ENCODE assay signal across 31 mouse cellular contexts in genomic region chr1:74155435-74156012, GRCm38 (mm10). TPM values are rescaled to one million over a fixed set of nuclear protein-coding genes. Genes with fewer than 3 reads are reported as not detected.
DNase-seq lines count a peak whose midpoint lies in the region; ATAC-seq and TF ChIP-seq lines count a peak whose summit lies in the region.
"Had no signal": no experiment of that assay in that cellular context is flagged by ENCODE, and none has a peak within 500 bp of the region (broad histone marks: within the 10 kb centered on the region; RNA-seq: fewer than 3 reads in every experiment).

No protein-coding gene starts in this region.

- TF ChIP-seq EP300 in heart, adult 2 months (IDR thresholded peaks at IDR 0.05; ENCODE audit: insufficient read depth, low read depth, low read length): no peak
- TF ChIP-seq EP300 in stomach, postnatal 0 days (optimal IDR thresholded peaks at IDR 0.05): no peak

- no peak for ATAC-seq in midbrain, embryonic 11.5 days (ENCODE audit: low FRiP score)
- no peak for ATAC-seq in midbrain, postnatal 0 days (ENCODE audit: low FRiP score)
- ATAC-seq in megakaryocyte, adult 5-6 weeks (ENCODE audit: poor library complexity, severe bottlenecking): peak; percentile 72
- ATAC-seq in stomach, postnatal 0 days (ENCODE audit: low FRiP score, low TSS enrichment): peak; percentile 61; the same call in 1 of the 2 replicates
- ATAC-seq: forebrain, postnatal 0 days; intestine, embryonic 15.5 days had no signal

- no peak for TF ChIP-seq POLR2A in heart, adult 2 months (IDR thresholded peaks at IDR 0.05; ENCODE audit: insufficient read depth, low read depth, low read length)

- TF ChIP-seq CTCF in heart, adult 2 months (IDR thresholded peaks at IDR 0.05): no peak
- no peak for TF ChIP-seq CTCF in midbrain, postnatal 0 days (IDR thresholded peaks at IDR 0.05)
- TF ChIP-seq CTCF in stomach, postnatal 0 days (IDR thresholded peaks at IDR 0.05; ENCODE audit: low read depth): no peak

- no peak overlapping the region for H3K27ac ChIP-seq in heart, adult 2 months
- H3K27ac ChIP-seq in midbrain, embryonic 11.5 days (ENCODE audit: low read depth, low read length): no peak overlapping the region
- H3K27ac ChIP-seq in midbrain, postnatal 0 days (ENCODE audit: low read depth, low read length): no peak overlapping the region
- H3K27ac ChIP-seq in stomach, postnatal 0 days (replicated peaks): no peak overlapping the region
- H3K27ac ChIP-seq in midbrain, embryonic 10.5 days (replicated peaks): no peak overlapping the region
- H3K27ac ChIP-seq: embryonic facial prominence, embryonic 13.5 days; hindbrain, embryonic 15.5 days; intestine, embryonic 15.5 days; liver, embryonic 13.5 days; midbrain, embryonic 12.5 days had no signal

- WGBS in heart, adult 2 months: 75% methylated on average over 6 of the region's 6 CpGs
- WGBS in midbrain, embryonic 11.5 days: 91% methylated on average over 6 of the region's 6 CpGs
- WGBS in midbrain, postnatal 0 days: 89% methylated on average over 6 of the region's 6 CpGs
- 74% methylated on average over 6 of the region's 6 CpGs for WGBS in stomach, postnatal 0 days
- WGBS in midbrain, embryonic 10.5 days: 89% methylated on average over 6 of the region's 6 CpGs

- H3K4me2 ChIP-seq in midbrain, embryonic 11.5 days: no peak overlapping the region
- H3K4me2 ChIP-seq in midbrain, postnatal 0 days (ENCODE audit: low read depth, low read length, poor library complexity, severe bottlenecking): no peak overlapping the region
- H3K4me2 ChIP-seq in stomach, postnatal 0 days (replicated peaks; ENCODE audit: low read depth): no peak overlapping the region
- H3K4me2 ChIP-seq: embryonic facial prominence, embryonic 13.5 days; hindbrain, embryonic 15.5 days; intestine, embryonic 15.5 days; liver, embryonic 13.5 days; midbrain, embryonic 12.5 days had no signal

- no peaks in the 10 kb centered on the region for H3K79me2 ChIP-seq in heart, adult 2 months (replicated peaks; ENCODE audit: control insufficient read depth, insufficient read depth, low read length)

- H3K36me3 ChIP-seq in heart, adult 2 months (ENCODE audit: control insufficient read depth, insufficient read depth, low read length): no peaks in the 10 kb centered on the region
- H3K36me3 ChIP-seq in midbrain, embryonic 11.5 days (ENCODE audit: control insufficient read depth, insufficient read depth, low read length): no peaks in the 10 kb centered on the region
- no peaks in the 10 kb centered on the region for H3K36me3 ChIP-seq in midbrain, postnatal 0 days (ENCODE audit: insufficient read depth, low read length)
- no peaks in the 10 kb centered on the region for H3K36me3 ChIP-seq in stomach, postnatal 0 days (ENCODE audit: control insufficient read depth, insufficient read depth, low read length)
- H3K36me3 ChIP-seq in midbrain, embryonic 10.5 days: no peaks in the 10 kb centered on the region
- H3K36me3 ChIP-seq: embryonic facial prominence, embryonic 13.5 days; hindbrain, embryonic 15.5 days; intestine, embryonic 15.5 days; liver, embryonic 13.5 days; midbrain, embryonic 12.5 days had no signal

- no peaks in the 10 kb centered on the region for H3K27me3 ChIP-seq in heart, adult 2 months (ENCODE audit: control insufficient read depth, insufficient read depth, low read length)
- H3K27me3 ChIP-seq in midbrain, embryonic 11.5 days (ENCODE audit: control insufficient read depth, insufficient read depth, low read length): no peaks in the 10 kb centered on the region
- no peaks in the 10 kb centered on the region for H3K27me3 ChIP-seq in midbrain, postnatal 0 days (ENCODE audit: insufficient read depth, low read length)
- no peaks in the 10 kb centered on the region for H3K27me3 ChIP-seq in stomach, postnatal 0 days (ENCODE audit: control insufficient read depth, insufficient read depth, low read length)
- H3K27me3 ChIP-seq in midbrain, embryonic 10.5 days (ENCODE audit: low read depth, poor library complexity, severe bottlenecking): no peaks in the 10 kb centered on the region
- H3K27me3 ChIP-seq: embryonic facial prominence, embryonic 13.5 days; hindbrain, embryonic 15.5 days; intestine, embryonic 15.5 days; liver, embryonic 13.5 days; midbrain, embryonic 12.5 days had no signal

- H3K9ac ChIP-seq in heart, adult 2 months (ENCODE audit: low read depth, low read length): no peak overlapping the region
- no peak overlapping the region for H3K9ac ChIP-seq in midbrain, embryonic 11.5 days (ENCODE audit: low read length)
- no peak overlapping the region for H3K9ac ChIP-seq in midbrain, postnatal 0 days (replicated peaks; ENCODE audit: low read length, poor library complexity, severe bottlenecking)
- no peak overlapping the region for H3K9ac ChIP-seq in stomach, postnatal 0 days (ENCODE audit: low read length)
- H3K9ac ChIP-seq: embryonic facial prominence, embryonic 13.5 days; forebrain, postnatal 0 days; hindbrain, embryonic 15.5 days; intestine, embryonic 15.5 days; liver, embryonic 13.5 days; midbrain, embryonic 12.5 days had no signal

- no peak overlapping the region for H3K4me3 ChIP-seq in heart, adult 2 months
- no peak overlapping the region for H3K4me3 ChIP-seq in midbrain, embryonic 11.5 days (ENCODE audit: low read depth, low read length)
- no peak overlapping the region for H3K4me3 ChIP-seq in midbrain, postnatal 0 days (ENCODE audit: low read depth, low read length)
- H3K4me3 ChIP-seq in stomach, postnatal 0 days (ENCODE audit: low read depth, low read length): no peak overlapping the region
- H3K4me3 ChIP-seq in midbrain, embryonic 10.5 days: no peak overlapping the region
- H3K4me3 ChIP-seq: embryonic facial prominence, embryonic 13.5 days; hindbrain, embryonic 15.5 days; intestine, embryonic 15.5 days; liver, embryonic 13.5 days; midbrain, embryonic 12.5 days; myocyte had no signal

- H3K4me1 ChIP-seq in heart, adult 2 months (ENCODE audit: control insufficient read depth, insufficient read depth, low read length): no peaks in the 10 kb centered on the region
- no peaks in the 10 kb centered on the region for H3K4me1 ChIP-seq in midbrain, embryonic 11.5 days (ENCODE audit: control insufficient read depth, insufficient read depth, low read length)
- no peaks in the 10 kb centered on the region for H3K4me1 ChIP-seq in midbrain, postnatal 0 days (ENCODE audit: insufficient read depth, low read length)
- no peaks in the 10 kb centered on the region for H3K4me1 ChIP-seq in stomach, postnatal 0 days (replicated peaks; ENCODE audit: control insufficient read depth, insufficient read depth)
- H3K4me1 ChIP-seq in midbrain, embryonic 10.5 days: peaks cover 4% of the 10 kb centered on the region; the same call in 1 of the 2 replicates
- H3K4me1 ChIP-seq: hindbrain, embryonic 15.5 days; midbrain, embryonic 12.5 days had no signal

- no peaks in the 10 kb centered on the region for H3K9me3 ChIP-seq in midbrain, embryonic 11.5 days (ENCODE audit: control insufficient read depth, low read length)
- H3K9me3 ChIP-seq in midbrain, postnatal 0 days (ENCODE audit: low read length): no peaks in the 10 kb centered on the region
- no peaks in the 10 kb centered on the region for H3K9me3 ChIP-seq in stomach, postnatal 0 days (ENCODE audit: control insufficient read depth, low read length)
- H3K9me3 ChIP-seq in midbrain, embryonic 10.5 days (replicated peaks): no peaks in the 10 kb centered on the region
- H3K9me3 ChIP-seq: embryonic facial prominence, embryonic 13.5 days; hindbrain, embryonic 15.5 days; intestine, embryonic 15.5 days; liver, embryonic 13.5 days; midbrain, embryonic 12.5 days had no signal

- intact Hi-C loops in heart, adult 2 months (cut with DNase I): no loop called here

- peak; percentile 63 for DNase-seq in heart, adult 11 months
- DNase-seq in heart, adult 2 months: no peak
- peak; percentile 39 for DNase-seq in midbrain, embryonic 11.5 days (ENCODE audit: low spot score, missing footprints)
- no peak for DNase-seq in midbrain, postnatal 0 days (ENCODE audit: low spot score)
- peak; percentile 12 for DNase-seq in stomach, postnatal 0 days (ENCODE audit: low spot score)
- DNase-seq in frontal cortex, adult 2 months (ENCODE audit: extremely low spot score in 1 of 2, low spot score in 1 of 2): no peak
- no peak for DNase-seq in midbrain, embryonic 10.5 days (ENCODE audit: low spot score)
- DNase-seq: cerebellum, adult 9-10 months; forebrain, postnatal 0 days; kidney, postnatal 4 days; liver, embryonic 13.5 days; right cerebral cortex, postnatal 25 days; thymus, adult 2 months had no signal

RNA-seq across cellular contexts. Expression of gene Cxcr2, which starts 1.7 kb away (rescaled TPM):
- total RNA-seq in heart, adult 2 months (2021): under 1 TPM; 0.14 to 0.52 TPM
- 0.82 and 1.3 TPM in 2 replicates for polyA plus RNA-seq in heart, adult 2 months (2012; rRNA removed)
- polyA plus RNA-seq in midbrain, embryonic 11.5 days (2014; fragmentation: Nextera tagmentation; extraction: Ambion mirVana): 0.07 and 0.15 TPM in 2 replicates
- 0.38 TPM in 1 of 2 replicates, not detected in the other for total RNA-seq in midbrain, postnatal 0 days (2014; rRNA removed)
- 0.05 and 0.16 TPM in 2 replicates for polyA plus RNA-seq in midbrain, postnatal 0 days (2015; fragmentation: Nextera tagmentation; extraction: Ambion mirVana)
- 63.7 and 72.6 TPM in 2 replicates for total RNA-seq in megakaryocyte, adult 5-6 weeks (2015)
- 77.3 and 107 TPM in 2 replicates for total RNA-seq in megakaryocyte, adult 5-6 weeks (2017)
- 0.15 and 0.18 TPM in 2 replicates for polyA plus RNA-seq in stomach, postnatal 0 days (2015; fragmentation: Nextera tagmentation; extraction: Ambion mirVana)
- 0.04 and 0.19 TPM in 2 replicates for polyA plus RNA-seq in frontal cortex, adult 2 months (2012; rRNA removed)
- polyA plus RNA-seq in midbrain, embryonic 10.5 days (2016; fragmentation: Nextera tagmentation; extraction: Ambion mirVana): 0.07 TPM in 1 of 2 replicates, not detected in the other
- total RNA-seq: gastrocnemius, adult 8-10 months had no signal
- polyA plus RNA-seq: kidney, embryonic 14.5 days; myocyte had no signal

RNA-seq across cellular contexts. Expression of gene Rufy4, which starts 30.2 kb away (rescaled TPM):
- 1 to 10 TPM; 1.1 to 1.2 TPM for total RNA-seq in heart, adult 2 months (2021)
- polyA plus RNA-seq in heart, adult 2 months (2012; rRNA removed): 0.59 and 1.0 TPM in 2 replicates
- polyA plus RNA-seq in midbrain, embryonic 11.5 days (2014; fragmentation: Nextera tagmentation; extraction: Ambion mirVana): 0.22 and 0.25 TPM in 2 replicates
- 0.33 TPM in 1 of 2 replicates, not detected in the other for total RNA-seq in midbrain, postnatal 0 days (2014; rRNA removed)
- polyA plus RNA-seq in midbrain, postnatal 0 days (2015; fragmentation: Nextera tagmentation; extraction: Ambion mirVana): 0.09 and 0.11 TPM in 2 replicates
- 0.25 and 0.38 TPM in 2 replicates for total RNA-seq in megakaryocyte, adult 5-6 weeks (2015)
- 1.1 and 2.5 TPM in 2 replicates for total RNA-seq in megakaryocyte, adult 5-6 weeks (2017)
- 0.13 and 0.19 TPM in 2 replicates for polyA plus RNA-seq in stomach, postnatal 0 days (2015; fragmentation: Nextera tagmentation; extraction: Ambion mirVana)
- 0.08 TPM in 2 replicates for polyA plus RNA-seq in frontal cortex, adult 2 months (2012; rRNA removed)
- polyA plus RNA-seq in midbrain, embryonic 10.5 days (2016; fragmentation: Nextera tagmentation; extraction: Ambion mirVana): 0.29 and 0.51 TPM in 2 replicates
- total RNA-seq: forebrain, postnatal 0 days; gastrocnemius, adult 8-10 months; left cerebral cortex, adult 8-10 months had no signal
- polyA plus RNA-seq: kidney, embryonic 14.5 days; myocyte had no signal

RNA-seq across cellular contexts. Expression of gene Tns1, which starts 31.3 kb away (rescaled TPM):
- total RNA-seq in heart, adult 2 months (2021): 100 to 1,000 TPM; 629 to 748 TPM
- 329 and 365 TPM in 2 replicates for polyA plus RNA-seq in heart, adult 2 months (2012; rRNA removed)
- 6.9 and 9.3 TPM in 2 replicates for polyA plus RNA-seq in midbrain, embryonic 11.5 days (2014; fragmentation: Nextera tagmentation; extraction: Ambion mirVana)
- 22.5 and 31.5 TPM in 2 replicates for total RNA-seq in midbrain, postnatal 0 days (2014; rRNA removed)
- 9.8 and 10.2 TPM in 2 replicates for polyA plus RNA-seq in midbrain, postnatal 0 days (2015; fragmentation: Nextera tagmentation; extraction: Ambion mirVana)
- 4.9 and 5.5 TPM in 2 replicates for total RNA-seq in megakaryocyte, adult 5-6 weeks (2015)
- total RNA-seq in megakaryocyte, adult 5-6 weeks (2017): 2.9 and 3.2 TPM in 2 replicates
- polyA plus RNA-seq in stomach, postnatal 0 days (2015; fragmentation: Nextera tagmentation; extraction: Ambion mirVana): 28.8 and 32.7 TPM in 2 replicates
- 22.4 and 25.7 TPM in 2 replicates for polyA plus RNA-seq in frontal cortex, adult 2 months (2012; rRNA removed)
- polyA plus RNA-seq in midbrain, embryonic 10.5 days (2016; fragmentation: Nextera tagmentation; extraction: Ambion mirVana): 10.3 and 13.4 TPM in 2 replicates

RNA-seq across cellular contexts. Expression of gene Cxcr1, which starts 38.9 kb away (rescaled TPM):
- not detected for total RNA-seq in heart, adult 2 months (2021)
- polyA plus RNA-seq in heart, adult 2 months (2012; rRNA removed): not detected in 2 replicates
- polyA plus RNA-seq in midbrain, embryonic 11.5 days (2014; fragmentation: Nextera tagmentation; extraction: Ambion mirVana): not detected in 2 replicates
- not detected in 2 replicates for total RNA-seq in midbrain, postnatal 0 days (2014; rRNA removed)
- polyA plus RNA-seq in midbrain, postnatal 0 days (2015; fragmentation: Nextera tagmentation; extraction: Ambion mirVana): not detected in 2 replicates
- total RNA-seq in megakaryocyte, adult 5-6 weeks (2015): 0.20 and 0.87 TPM in 2 replicates
- 0.18 TPM in 1 of 2 replicates, not detected in the other for total RNA-seq in megakaryocyte, adult 5-6 weeks (2017)
- 0.08 TPM in 1 of 2 replicates, not detected in the other for polyA plus RNA-seq in stomach, postnatal 0 days (2015; fragmentation: Nextera tagmentation; extraction: Ambion mirVana)
- polyA plus RNA-seq in frontal cortex, adult 2 months (2012; rRNA removed): not detected in 2 replicates
- not detected in 2 replicates for polyA plus RNA-seq in midbrain, embryonic 10.5 days (2016; fragmentation: Nextera tagmentation; extraction: Ambion mirVana)
- total RNA-seq: adrenal gland, adult 18-20 months; forebrain, postnatal 0 days; gastrocnemius, adult 8-10 months; heart, adult 8-10 months; heart, postnatal 25 days; layer of hippocampus, postnatal 10 days; left cerebral cortex, adult 8-10 months had no signal
- polyA plus RNA-seq: embryonic facial prominence, embryonic 13.5 days; forebrain, postnatal 0 days; hindbrain, embryonic 15.5 days; intestine, embryonic 15.5 days; kidney, embryonic 14.5 days; limb, embryonic 11.5 days; liver, embryonic 13.5 days; lung, postnatal 0 days; midbrain, embryonic 12.5 days; myocyte; neural tube, embryonic 14.5 days; stomach, embryonic 14.5 days; thymus, adult 2 months; urinary bladder, adult 2 months had no signal

Comparison
In these comparisons a context has a peak if more than half of its experiments do, and no peak if none do; other contexts are left out.
1. DNase-seq: peak in heart, adult 11 months (single experiment), midbrain, embryonic 11.5 days (single experiment) and stomach, postnatal 0 days (single experiment); none in heart, adult 2 months (0 of 2), midbrain, postnatal 0 days (single experiment), frontal cortex, adult 2 months (0 of 2) and midbrain, embryonic 10.5 days (single experiment).
2. ATAC-seq: peak in megakaryocyte, adult 5-6 weeks (single experiment) and stomach, postnatal 0 days (single experiment); none in midbrain, embryonic 11.5 days (single experiment) and midbrain, postnatal 0 days (single experiment).